Mouse (Mus musculus) retina, embryonic 14.5 days (tissue): ENCODE data around the gene Per2.

Experiments
- DNase-seq: peaks from one replicate; pipeline ENCODE4 v3.0.0-alpha.2; 2015; ENCODE audit warnings: low spot score

Per2 gene

GRCm38 (mm10) chr1:91390369-91390768 lies 68.8 kb downstream of the Per2 start:
- DNase-seq: no peak

GRCm38 (mm10) chr1:91381091-91381471 lies 78.0 kb downstream of the Per2 start:
- no peak for DNase-seq

- DNase-seq: peak; percentile 93
Measured at GRCm38 (mm10) chr1:91380453-91381090, 78.6 kb downstream of the Per2 start.

GRCm38 (mm10) chr1:91373414-91373835 lies 85.7 kb downstream of the Per2 start:
- no peak for DNase-seq

GRCm38 (mm10) chr1:91370055-91370454 lies 89.1 kb downstream of the Per2 start:
- DNase-seq: no peak

GRCm38 (mm10) chr1:91369408-91369807 lies 89.7 kb downstream of the Per2 start:
- DNase-seq: no peak

GRCm38 (mm10) chr1:91367295-91367694 lies 91.8 kb downstream of the Per2 start:
- DNase-seq: no peak

GRCm38 (mm10) chr1:91366215-91367108 lies 92.7 kb downstream of the Per2 start, which contains the start of gene Erfe:
TSS of gene Erfe (plus strand) at chr1:91366430.
- peak; percentile 82 for DNase-seq
